Mouse (Mus musculus) urinary bladder, adult 18-20 months (tissue): ENCODE results near the gene Lpcat4.
A peak's percentile ranks its signal among the peaks of the same experiment; 100 is the strongest.
"Not testable (repeated sequence)": the region's sequence is repeated elsewhere in the genome, so short reads cannot be mapped to it uniquely, and the experiment has no call there.

Source experiments
- DNase-seq, 2 experiments: peaks; one replicate each; pipeline ENCODE4 v3.0.0; 2022; ENCODE audit warnings: low spot score in 2 of 2, mixed read lengths in 2 of 2

Gene Lpcat4

GRCm38 (mm10) chr2:112261748-112262653 is 22.7 kb downstream of the Lpcat4 start, which contains the start of gene Nop10:
Nop10 (plus strand) TSS chr2:112261926.
- DNase-seq = peak; percentile 60 to 78

GRCm38 (mm10) chr2:112262779-112263295 is 23.6 kb downstream of the Lpcat4 start:
- DNase-seq = no peak

- no peak for DNase-seq
Observed at GRCm38 (mm10) chr2:112264364-112264763, 25.1 kb downstream of the Lpcat4 start.

GRCm38 (mm10) chr2:112265448-112266241 is 26.4 kb downstream of the Lpcat4 start, which contains the start of gene Slc12a6:
Slc12a6 (plus strand) TSS chr2:112265825.
- peak; percentile 89 to 91 for DNase-seq

GRCm38 (mm10) chr2:112266242-112266592 is 26.9 kb downstream of the Lpcat4 start, which contains the start of gene Gm21985:
Gm21985 (plus strand) TSS chr2:112266314.
- peak in 1 of 2 experiments; percentile 55 for DNase-seq

- no peak for DNase-seq
Observed at GRCm38 (mm10) chr2:112266780-112267179, 27.5 kb downstream of the Lpcat4 start.

GRCm38 (mm10) chr2:112267547-112268269 is 28.4 kb downstream of the Lpcat4 start:
- no peak for DNase-seq

GRCm38 (mm10) chr2:112270011-112270410 is 30.7 kb downstream of the Lpcat4 start:
- DNase-seq = no peak

- DNase-seq = no peak
Observed at GRCm38 (mm10) chr2:112272909-112273308, 33.6 kb downstream of the Lpcat4 start.

GRCm38 (mm10) chr2:112273474-112273873 is 34.2 kb downstream of the Lpcat4 start:
- DNase-seq = no peak

- no peak for DNase-seq
Observed at GRCm38 (mm10) chr2:112276870-112277269, 37.6 kb downstream of the Lpcat4 start.

GRCm38 (mm10) chr2:112282846-112283245 is 43.6 kb downstream of the Lpcat4 start:
- no peak for DNase-seq

GRCm38 (mm10) chr2:112284363-112285030 is 45.2 kb downstream of the Lpcat4 start:
- peak; percentile 47 to 68 for DNase-seq

GRCm38 (mm10) chr2:112285031-112285390 is 45.7 kb downstream of the Lpcat4 start:
- no peak for DNase-seq

- not testable (repeated sequence) for DNase-seq
Observed at GRCm38 (mm10) chr2:112286062-112286461, 46.8 kb downstream of the Lpcat4 start.

- no peak for DNase-seq
Observed at GRCm38 (mm10) chr2:112287059-112287458, 47.8 kb downstream of the Lpcat4 start.

- DNase-seq = no peak
Observed at GRCm38 (mm10) chr2:112289507-112289906, 50.2 kb downstream of the Lpcat4 start.

GRCm38 (mm10) chr2:112292823-112293222 is 53.6 kb downstream of the Lpcat4 start:
- DNase-seq = no peak

GRCm38 (mm10) chr2:112296211-112296610 is 56.9 kb downstream of the Lpcat4 start:
- no peak for DNase-seq
